Mouse (Mus musculus): ENCODE data around the gene Fgd1.

Gene Fgd1

DNA sequence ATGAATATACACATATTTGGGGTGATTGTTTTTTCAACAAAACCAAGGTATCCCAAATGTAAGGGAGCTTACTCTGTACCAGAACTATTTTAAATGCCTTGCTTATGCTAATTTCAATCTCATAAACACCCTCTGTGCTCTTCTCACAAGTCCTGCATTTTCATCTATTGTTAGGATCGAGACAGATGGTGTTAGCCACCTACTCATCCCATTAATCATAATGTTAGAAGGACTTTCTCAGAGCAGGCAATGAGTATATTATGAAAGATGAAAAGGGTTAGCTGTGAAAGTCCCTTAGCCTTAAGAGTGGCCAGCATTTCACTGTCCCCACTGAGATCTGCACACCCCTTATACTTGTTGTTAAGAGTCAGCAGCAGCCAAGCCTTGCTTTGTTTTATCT, 41.5 kb downstream of the Fgd1 start:
- no peak for DNase-seq (ENCODE audit: low spot score)

DNA sequence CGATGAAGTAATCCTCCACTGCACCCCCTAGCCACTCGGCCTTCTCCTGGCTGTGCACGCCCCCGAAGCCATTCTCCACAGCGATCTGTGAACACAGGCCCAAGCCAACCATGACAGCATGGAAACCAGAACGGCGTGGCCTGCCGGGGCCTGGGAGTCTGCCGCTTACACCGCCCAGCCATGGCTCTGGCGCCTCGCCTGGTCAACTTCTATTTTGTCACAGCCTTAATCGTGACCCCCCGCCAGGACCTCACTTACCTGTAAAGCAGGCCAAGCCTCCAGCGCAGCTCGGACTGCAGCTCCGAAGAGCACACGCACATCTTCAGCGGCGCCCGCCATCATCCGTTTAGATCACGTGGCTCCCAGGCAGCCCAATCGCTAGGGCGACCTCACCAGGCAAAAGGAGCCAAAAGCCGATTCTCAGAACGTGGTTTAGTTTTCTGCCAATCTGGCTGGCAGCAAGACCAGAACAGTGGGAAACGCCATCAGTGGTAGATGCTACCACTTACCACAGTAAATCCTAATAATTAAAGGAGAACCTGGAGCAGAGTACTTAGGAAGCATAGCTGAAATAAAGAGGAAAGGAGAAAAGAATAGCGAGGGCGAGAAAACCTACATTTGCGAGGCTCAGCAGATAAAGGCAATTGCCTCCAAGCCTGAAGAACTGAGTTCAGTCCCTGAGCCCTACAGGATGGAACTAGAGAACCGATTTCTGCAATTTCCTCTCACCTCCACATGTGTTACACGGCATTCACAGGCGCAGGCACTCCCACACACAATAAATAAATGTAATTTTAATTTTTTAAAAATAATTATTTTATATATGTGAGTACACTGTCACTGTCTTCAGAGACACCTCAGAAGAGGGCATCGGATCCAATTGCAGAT, 50.5 kb downstream of the Fgd1 start, which contains the start of gene Tsr2:
Gene Tsr2, minus strand, starts transcription at position 373 of the 888 bp plus-strand sequence.
- peak; percentile 43 for DNase-seq (ENCODE audit: low spot score)

DNA sequence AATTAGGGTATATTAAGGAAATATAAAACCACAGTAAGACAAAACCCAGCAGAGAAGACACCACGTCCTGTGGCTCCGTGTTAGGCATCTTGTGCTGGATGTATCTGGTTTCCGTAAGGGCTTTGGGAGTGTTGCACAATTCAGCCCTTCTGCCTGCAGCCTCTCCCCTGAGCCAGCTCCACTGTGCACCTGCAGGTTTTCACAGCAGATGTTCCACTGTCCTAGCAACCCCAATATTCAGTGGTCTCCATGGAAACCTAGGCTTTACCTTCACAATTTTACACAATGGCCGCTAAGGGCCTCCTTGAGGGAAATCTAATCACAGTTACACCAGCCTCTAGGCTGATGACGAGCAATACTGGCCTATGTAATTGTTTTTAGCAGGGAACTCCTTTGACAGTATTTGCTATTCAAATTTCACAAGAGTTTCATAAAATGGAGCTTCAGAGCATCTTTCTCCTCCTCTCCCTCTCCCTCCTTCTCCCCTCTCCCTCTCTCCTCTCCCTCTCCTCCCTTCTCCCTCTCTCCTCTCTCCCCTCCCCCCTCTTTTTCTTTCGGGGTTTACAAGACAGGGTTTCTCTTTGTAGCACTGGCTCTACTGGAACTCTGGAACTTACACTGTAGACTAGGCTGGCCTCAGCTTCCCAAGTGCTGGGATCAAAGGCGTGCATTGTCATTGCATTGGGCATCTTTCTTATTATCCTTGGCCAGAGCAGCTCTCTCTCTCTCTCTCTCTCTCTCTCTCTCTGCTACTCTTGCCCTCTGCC, 61.5 kb downstream of the Fgd1 start:
- no peak for DNase-seq (ENCODE audit: low spot score)

DNA sequence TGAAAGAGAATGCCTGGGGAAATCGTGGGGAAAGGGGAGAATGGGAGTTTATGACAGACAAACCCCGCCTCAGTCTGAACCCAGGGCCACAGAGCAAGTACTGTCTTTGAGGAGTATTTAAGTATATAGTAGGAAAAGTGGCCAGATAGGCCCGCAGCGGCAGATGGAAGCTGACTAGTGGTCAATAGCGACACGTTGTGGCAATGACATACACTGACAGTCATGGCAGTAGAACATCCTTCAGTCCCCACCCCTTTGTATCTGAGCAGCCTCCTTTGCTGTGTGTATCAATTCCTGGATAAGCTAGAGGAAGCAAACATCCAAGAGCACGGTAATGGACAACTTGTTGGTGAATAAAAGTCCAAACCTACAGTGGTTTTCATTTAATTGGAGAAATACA, 70.8 kb downstream of the Fgd1 start:
- DNase-seq (ENCODE audit: low spot score): no peak

DNA sequence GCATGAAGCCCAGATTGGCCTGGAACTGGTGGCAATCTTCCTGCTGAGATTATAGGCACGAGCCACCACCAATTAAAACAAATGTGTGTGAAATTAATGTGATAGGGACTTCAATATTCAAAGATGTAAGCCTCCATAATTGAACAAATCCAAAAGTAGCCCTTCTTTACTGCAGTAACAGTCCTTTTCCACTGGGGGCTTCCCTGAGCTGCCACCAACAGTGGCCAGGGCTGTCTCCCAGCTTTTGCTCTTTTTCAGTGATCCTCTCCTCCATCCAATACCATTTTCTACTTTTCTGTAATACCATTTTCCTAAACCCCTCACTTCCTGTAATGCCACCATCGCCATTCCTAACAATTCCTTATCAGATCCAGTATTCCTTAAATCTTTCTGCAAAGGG, 71.5 kb downstream of the Fgd1 start:
- no peak for DNase-seq (ENCODE audit: low spot score)

DNA sequence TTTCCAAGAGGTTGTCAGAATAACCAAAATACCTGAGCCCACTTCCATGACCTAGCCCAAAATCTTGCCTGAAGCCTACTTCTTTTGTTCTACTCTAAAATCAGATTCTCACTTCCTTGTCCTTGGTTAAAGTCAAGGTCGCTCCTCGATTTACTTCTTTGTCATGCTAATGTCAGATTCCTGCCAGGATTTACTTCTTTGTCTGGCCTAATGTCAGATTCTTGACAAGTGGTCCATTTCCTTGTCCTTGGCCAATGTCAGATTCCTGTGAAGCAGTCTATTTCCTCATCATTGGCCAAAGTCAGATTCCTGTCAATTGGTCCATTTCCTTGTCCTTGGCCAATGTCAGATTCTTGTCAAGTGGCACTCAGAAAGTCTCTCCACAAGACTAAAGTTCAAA, 78.0 kb downstream of the Fgd1 start:
- DNase-seq (ENCODE audit: low spot score): no peak

DNA sequence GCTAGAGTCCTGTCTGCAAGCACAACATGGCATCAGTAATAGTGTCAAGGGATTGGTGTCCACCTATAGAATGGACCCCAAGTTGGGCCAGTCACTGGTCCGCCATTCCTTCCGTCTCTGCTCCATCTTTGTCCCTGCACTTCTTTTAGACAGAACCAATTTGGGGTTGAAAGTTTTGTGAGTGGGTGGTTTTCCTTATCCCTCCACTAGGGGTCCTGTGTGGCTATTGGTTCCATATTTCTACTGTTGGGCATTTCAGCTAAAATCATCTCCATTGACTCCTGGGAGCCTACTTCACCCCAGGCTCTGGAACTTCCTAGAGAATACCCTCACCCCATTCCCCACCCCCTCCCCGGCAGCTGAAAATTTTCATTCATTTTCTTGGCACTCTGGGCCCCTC, 84.5 kb downstream of the Fgd1 start:
- DNase-seq (ENCODE audit: low spot score): no peak

DNA sequence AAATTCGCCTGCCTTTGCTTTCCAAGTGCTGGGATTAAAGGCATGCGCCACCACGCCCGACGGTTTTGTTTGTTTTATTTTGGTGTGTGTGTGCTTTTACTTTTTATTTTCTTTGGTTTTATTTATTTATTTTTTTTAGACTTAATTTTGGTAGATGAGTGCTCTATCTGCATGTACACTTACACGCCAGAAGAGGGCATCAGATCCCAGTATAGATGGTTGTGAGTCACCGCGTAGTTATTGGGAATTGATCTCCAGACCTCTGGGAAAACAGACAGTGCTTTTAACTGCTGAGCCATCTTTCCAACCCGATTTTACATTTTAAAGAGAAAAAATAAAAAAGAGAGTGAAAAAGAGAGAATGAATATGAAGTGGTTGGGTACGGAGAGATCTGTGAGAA, 86.8 kb downstream of the Fgd1 start:
- DNase-seq (ENCODE audit: low spot score): no peak
